Mouse (Mus musculus) spleen, adult 2 months (tissue): ENCODE measurements around the gene Spred2.

Source experiments
- CTCF ChIP-seq: fragments of 200-500 bp; IDR thresholded peaks from 2 replicates; pipeline ENCODE4 v1.5.1; 2011; ENCODE audit warnings: mild to moderate bottlenecking, inconsistent platforms; ENCODE audit not compliant: insufficient read depth, insufficient read length, insufficient replicate concordance; ENCODE audit errors: extremely low read depth
- POLR2A ChIP-seq: fragments of 200-500 bp; IDR thresholded peaks from 2 replicates; pipeline ENCODE4 v1.6.1; 2011; ENCODE audit warnings: low read depth, low read length, inconsistent platforms

DNA sequence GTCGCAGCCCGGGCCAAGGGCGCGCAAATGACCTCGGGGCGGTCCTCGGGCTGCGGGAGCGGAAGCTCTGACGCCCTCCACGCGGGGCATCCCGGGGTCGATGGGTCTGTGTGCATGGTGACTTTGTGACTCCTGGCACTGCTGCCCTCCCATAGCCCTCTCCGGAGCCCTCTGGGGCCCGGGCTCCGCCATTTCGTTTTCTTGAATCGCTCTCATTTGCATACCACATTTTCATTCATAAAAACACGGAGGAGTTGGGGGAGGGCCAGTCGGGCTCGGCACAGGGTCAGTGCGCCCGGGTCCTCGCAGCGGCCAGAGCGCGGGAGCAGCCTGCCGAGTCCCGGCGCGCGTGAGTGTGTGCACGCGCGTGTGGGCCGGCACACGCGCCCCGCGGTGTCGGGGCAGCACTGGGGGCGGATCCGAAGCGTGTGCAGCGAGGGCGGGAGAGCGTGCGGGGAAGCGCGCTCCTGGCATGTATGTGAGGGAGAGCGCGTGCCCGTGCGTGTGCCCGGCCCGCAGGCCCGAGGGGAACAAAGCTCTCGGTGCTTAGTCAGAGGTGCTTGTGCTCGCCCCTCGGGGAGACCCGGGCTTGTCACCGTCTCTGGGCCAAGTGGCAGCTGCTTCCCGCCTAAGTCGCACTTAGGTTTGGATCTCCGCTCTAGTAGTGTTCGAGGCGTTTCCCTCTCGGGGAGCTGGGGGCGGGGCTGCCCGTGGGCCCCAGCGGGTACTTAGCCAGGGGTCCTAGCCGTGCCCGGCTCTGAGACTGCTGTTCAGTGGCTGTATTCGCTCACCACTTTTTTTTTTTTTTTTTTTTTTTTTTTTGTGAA is 1.2 kb downstream of the Spred2 start:
- TF ChIP-seq CTCF (no peak), POLR2A (no peak)
